7 mouse cellular contexts compared by ENCODE assay signal in genomic region chr16:53266116-53266515, GRCm38 (mm10).
DNase-seq lines count a peak whose midpoint lies in the region; ATAC-seq and TF ChIP-seq lines count a peak whose summit lies in the region.

No protein-coding gene starts in this region.

- no peaks in the 10 kb centered on the region for H3K4me1 ChIP-seq in kidney, postnatal 0 days (replicated peaks; ENCODE audit: insufficient read depth, low read length)
- H3K4me1 ChIP-seq in limb, embryonic 11.5 days (ENCODE audit: control insufficient read depth, insufficient read depth, low read length): no peaks in the 10 kb centered on the region

- H3K27me3 ChIP-seq in kidney, postnatal 0 days (ENCODE audit: insufficient read depth, low read length): no peaks in the 10 kb centered on the region
- no peaks in the 10 kb centered on the region for H3K27me3 ChIP-seq in limb, embryonic 11.5 days (ENCODE audit: control insufficient read depth, insufficient read depth, low read length)

- DNase-seq in testis, postnatal 10 days (ENCODE audit: low spot score): peak; percentile 79
- DNase-seq in testis, postnatal 14 days (ENCODE audit: low spot score): no peak
- peak; percentile 28 to 46 for DNase-seq in adrenal gland, adult 18-20 months (ENCODE audit: low spot score in 2 of 2)
- peak; percentile 78 for DNase-seq in embryo, embryonic 11 days
- DNase-seq in kidney, postnatal 0 days (ENCODE audit: low spot score): peak; percentile 80
- peak; percentile 81 for DNase-seq in limb, embryonic 11.5 days (ENCODE audit: low spot score)
- peak; percentile 65 for DNase-seq in retina, postnatal 1 day

- no peak overlapping the region for H3K9ac ChIP-seq in kidney, postnatal 0 days (ENCODE audit: low read depth, low read length)
- H3K9ac ChIP-seq in limb, embryonic 11.5 days (ENCODE audit: low read length): no peak overlapping the region

- peak; percentile 86 for TF ChIP-seq CTCF in kidney, postnatal 0 days (IDR thresholded peaks at IDR 0.05; ENCODE audit: low read depth)

- ATAC-seq in kidney, postnatal 0 days (replicated peaks; ENCODE audit: low FRiP score, low read depth): no peak
- no peak for ATAC-seq in limb, embryonic 11.5 days (ENCODE audit: insufficient number of reproducible peaks, low FRiP score, low TSS enrichment, low read depth)

- no peak overlapping the region for H3K4me2 ChIP-seq in kidney, postnatal 0 days (ENCODE audit: low read length)
- H3K4me2 ChIP-seq in limb, embryonic 11.5 days (ENCODE audit: low read depth, severe bottlenecking): no peak overlapping the region

- H3K4me3 ChIP-seq in kidney, postnatal 0 days (replicated peaks; ENCODE audit: low read depth, low read length): no peak overlapping the region
- no peak overlapping the region for H3K4me3 ChIP-seq in limb, embryonic 11.5 days (ENCODE audit: low read depth, low read length)

- no peaks in the 10 kb centered on the region for H3K36me3 ChIP-seq in kidney, postnatal 0 days (ENCODE audit: insufficient read depth, low read length)
- H3K36me3 ChIP-seq in limb, embryonic 11.5 days (ENCODE audit: control insufficient read depth, insufficient read depth, low read length): no peaks in the 10 kb centered on the region

- 20% methylated on average over 3 of the region's 3 CpGs for WGBS in kidney, postnatal 0 days
- 23% methylated on average over 3 of the region's 3 CpGs for WGBS in limb, embryonic 11.5 days

- H3K9me3 ChIP-seq in kidney, postnatal 0 days (replicated peaks; ENCODE audit: low read length): no peaks in the 10 kb centered on the region
- no peaks in the 10 kb centered on the region for H3K9me3 ChIP-seq in limb, embryonic 11.5 days (ENCODE audit: control insufficient read depth, low read length)

- H3K27ac ChIP-seq in kidney, postnatal 0 days: no peak overlapping the region
- no peak overlapping the region for H3K27ac ChIP-seq in limb, embryonic 11.5 days (replicated peaks; ENCODE audit: low read depth, low read length)
